Mouse (Mus musculus) lung, adult 18-20 months (tissue): ENCODE measurements at regions not wholly inside any gene's neighbourhood (a gene's known extent, or its start where the extent isn't known, plus 50 kb on each side); places are given as distances from the start of the nearest gene placed in this dataset.

Source experiments
- DNase-seq, 2 experiments: peaks; one replicate each; pipeline ENCODE4 v3.0.0; 2022; ENCODE audit warnings: mixed read lengths in 2 of 2

DNA sequence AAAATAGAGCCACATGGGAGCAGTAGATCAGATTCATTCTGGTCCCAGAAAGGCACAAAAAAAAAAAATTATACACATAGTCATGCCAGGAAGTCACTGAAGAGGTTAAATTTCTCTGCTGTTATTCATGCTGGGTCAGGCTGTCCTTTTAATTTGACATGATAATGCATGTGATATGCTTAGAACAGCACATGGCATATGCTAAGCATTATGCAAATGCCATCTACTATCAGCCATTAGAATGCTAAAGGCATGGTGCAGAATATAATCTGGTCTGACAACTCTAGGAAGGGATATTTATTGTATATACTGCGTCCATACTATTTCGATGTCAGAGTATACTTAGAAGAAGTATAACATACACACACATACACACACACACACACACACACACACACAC lies 405.6 kb downstream of the AI429214 start:
- DNase-seq, result no peak

DNA sequence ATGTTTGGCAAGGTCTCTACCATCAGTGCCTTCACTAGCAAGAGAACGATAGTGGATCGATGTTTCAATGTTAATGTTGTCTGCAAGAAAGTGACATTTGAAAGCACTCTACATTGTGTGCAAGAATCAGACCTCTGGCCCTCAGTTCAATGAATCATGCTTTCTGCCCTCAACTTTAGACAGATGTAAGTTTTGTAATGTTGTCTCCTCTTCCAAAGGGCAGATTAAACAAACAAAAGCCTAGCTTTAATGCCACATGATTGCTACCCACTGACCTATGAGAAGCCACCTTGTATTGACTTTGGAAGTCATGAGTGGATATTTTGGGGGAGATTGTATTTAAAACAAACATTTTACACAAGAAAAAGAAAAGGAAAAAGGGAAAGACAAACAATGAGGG lies 429.2 kb downstream of the AI429214 start:
- DNase-seq, result peak in 1 of 2 experiments; percentile 1

- no peak for DNase-seq
Measured at GRCm38 (mm10) chr8:37424588-37424987, 431.2 kb downstream of the AI429214 start.

DNA sequence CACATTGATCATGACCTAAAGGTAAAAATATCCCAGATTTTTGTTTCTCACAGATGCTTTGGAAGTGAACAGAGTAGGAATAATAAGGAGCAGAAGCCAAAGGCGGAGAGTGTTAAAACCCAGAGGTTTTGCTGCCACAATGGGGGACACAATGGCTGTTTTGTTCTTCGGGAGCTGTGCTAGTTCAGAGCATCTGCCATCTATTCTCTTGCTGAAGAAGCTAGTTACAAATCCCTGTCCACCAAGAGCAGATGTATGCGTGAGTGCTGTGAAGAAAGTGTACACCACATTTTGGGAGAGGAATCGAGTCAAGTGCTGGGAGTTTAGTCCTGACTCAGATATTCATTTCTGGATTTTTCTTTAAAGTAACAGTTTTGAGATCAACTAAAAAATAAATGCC lies 435.4 kb downstream of the AI429214 start:
- DNase-seq, result no peak

- no peak for DNase-seq
Measured at GRCm38 (mm10) chr8:37460551-37461154, 467.2 kb downstream of the AI429214 start.

- DNase-seq, result no peak
Measured at GRCm38 (mm10) chr8:37465651-37466050, 472.2 kb downstream of the AI429214 start.

DNA sequence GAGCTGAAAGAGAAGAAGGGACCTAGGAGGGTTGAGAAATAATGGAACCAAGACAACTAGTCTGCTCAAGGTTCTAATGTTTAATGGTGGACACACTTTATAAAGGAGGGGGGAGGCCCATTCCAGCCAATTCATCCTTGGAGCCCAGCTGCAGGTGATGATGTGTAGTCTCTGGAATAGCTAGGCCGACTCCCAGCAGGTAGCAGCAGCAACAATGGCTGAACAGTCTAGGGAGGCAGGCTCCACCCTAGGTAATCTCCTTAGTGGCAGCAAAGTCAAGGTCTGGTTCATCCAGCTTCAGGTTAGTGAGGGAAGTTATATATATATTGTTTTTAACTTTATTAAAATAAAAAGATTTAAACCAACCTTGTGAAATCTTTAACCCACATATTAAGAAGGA lies 474.3 kb downstream of the AI429214 start:
- no peak for DNase-seq
